Mouse (Mus musculus) liver, embryonic 15.5 days (tissue): ENCODE results near the gene Rpp38. TPM values are rescaled to one million over a fixed set of nuclear protein-coding genes. Genes with fewer than 3 reads are reported as not detected.

Source experiments
- ATAC-seq: fragments of 200-750 bp; cut with Nextera tagmentation; 2 replicates; pipeline ENCODE4 v1.8.0; 2017; ENCODE audit warnings: moderate number of reproducible peaks, mild to moderate bottlenecking, moderate library complexity; ENCODE audit not compliant: insufficient read depth
- H3K27ac ChIP-seq: fragments of 300-500 bp; sonication (generic); replicated peaks from 2 replicates; pipeline ENCODE4 v1.5.1; 2015; ENCODE audit warnings: mild to moderate bottlenecking, inconsistent platforms
- H3K27me3 ChIP-seq: fragments of 300-500 bp; sonication (generic); 2 replicates; pipeline ENCODE4 v1.6.1; 2015; ENCODE audit warnings: mild to moderate bottlenecking, inconsistent platforms
- H3K36me3 ChIP-seq: fragments of 300-500 bp; sonication (generic); replicated peaks from 2 replicates; pipeline ENCODE4 v1.6.1; 2015; ENCODE audit warnings: moderate library complexity, mild to moderate bottlenecking, inconsistent platforms
- H3K4me1 ChIP-seq: fragments of 300-500 bp; sonication (generic); replicated peaks from 2 replicates; pipeline ENCODE4 v1.6.1; 2015; ENCODE audit warnings: inconsistent platforms
- H3K4me2 ChIP-seq: fragments of 300-500 bp; sonication (generic); 2 replicates; pipeline ENCODE4 v1.6.1; 2015; ENCODE audit warnings: moderate library complexity, mild to moderate bottlenecking, inconsistent platforms
- H3K4me3 ChIP-seq: fragments of 300-500 bp; sonication (generic); replicated peaks from 2 replicates; pipeline ENCODE4 v1.5.1; 2015; ENCODE audit warnings: mild to moderate bottlenecking, inconsistent platforms
- H3K9ac ChIP-seq: fragments of 300-500 bp; sonication (generic); 2 replicates; pipeline ENCODE4 v1.6.1; 2015; ENCODE audit warnings: moderate library complexity, mild to moderate bottlenecking, inconsistent platforms
- H3K9me3 ChIP-seq: fragments of 300-500 bp; sonication (generic); replicated peaks from 2 replicates; pipeline ENCODE4 v1.6.1; 2016; ENCODE audit warnings: inconsistent platforms
- whole genome bisulfite sequencing: fragments of 180-500 bp; shearing (Covaris S2); methylation state at CpG from one replicate; pipeline ENCODE4 v1.1.7; 2015; ENCODE audit warnings: mixed read lengths; ENCODE audit not compliant: insufficient replicate concordance; 5-methylcytosine and 5-hydroxymethylcytosine counted together
- polyA plus RNA-seq: library from polyadenylated mRNA; unstranded; fragments of >200 nt; fragmentation: Nextera tagmentation; extraction: Ambion mirVana; gene quantifications from 2 replicates; pipeline ENCODE4 v1.2.1, GENCODE M21; 2015

Rpp38 gene
- polyA plus RNA-seq, result 6.7 and 7.2 TPM in 2 replicates

DNA sequence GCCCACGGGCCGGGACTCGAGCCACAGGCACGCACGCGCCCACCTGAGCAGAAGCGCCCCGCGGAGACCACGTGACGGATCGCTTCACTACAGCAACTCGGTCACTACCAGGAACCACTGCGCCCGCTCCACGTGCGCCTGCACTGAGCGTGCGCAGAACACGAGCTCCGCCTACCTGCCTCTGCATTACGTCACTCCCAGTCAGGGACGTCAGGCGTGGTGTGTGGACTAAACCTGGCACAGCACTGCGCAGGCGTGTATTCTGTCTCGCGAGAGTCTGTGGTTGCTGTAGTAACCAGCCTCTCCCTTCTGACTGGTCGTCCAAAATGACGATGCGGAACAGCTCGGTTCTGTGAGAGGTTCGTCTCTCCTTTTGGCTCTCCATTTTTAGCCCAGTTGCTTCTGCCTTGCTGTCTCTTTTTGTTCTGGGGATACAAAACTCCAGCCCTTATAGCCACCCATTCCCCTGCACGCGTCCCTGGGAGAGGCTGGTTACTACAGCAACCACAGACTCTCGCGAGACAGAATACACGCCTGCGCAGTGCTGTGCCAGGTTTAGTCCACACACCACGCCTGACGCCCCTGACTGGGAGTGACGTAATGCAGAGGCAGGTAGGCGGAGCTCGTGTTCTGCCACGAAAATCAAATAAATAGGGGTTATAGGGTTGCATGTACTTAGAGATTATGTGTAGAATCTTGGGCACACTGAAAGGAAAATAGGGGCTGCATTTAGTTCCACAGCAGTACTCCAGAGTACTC is at the start of gene Rpp38:
Gene Rpp38, minus strand, starts transcription at position 160 of the 759 bp plus-strand sequence.
- Histone ChIP-seq H3K9ac (peak within 1 kb of the TSS; percentile 74), H3K36me3 (peaks cover 17% of the 10 kb centered on the region), H3K27ac (peak within 1 kb of the TSS; percentile 74), H3K4me3 (peak within 1 kb of the TSS; percentile 78), H3K4me2 (peak within 1 kb of the TSS; percentile 98), H3K4me1 (peaks cover 46% of the 10 kb centered on the region), H3K9me3 (no peaks in the 10 kb centered on the region), H3K27me3 (no peaks in the 10 kb centered on the region)
- ATAC-seq, result peak; percentile 93
- under 1% methylated on average over 45 of the region's 45 CpGs for WGBS

DNA sequence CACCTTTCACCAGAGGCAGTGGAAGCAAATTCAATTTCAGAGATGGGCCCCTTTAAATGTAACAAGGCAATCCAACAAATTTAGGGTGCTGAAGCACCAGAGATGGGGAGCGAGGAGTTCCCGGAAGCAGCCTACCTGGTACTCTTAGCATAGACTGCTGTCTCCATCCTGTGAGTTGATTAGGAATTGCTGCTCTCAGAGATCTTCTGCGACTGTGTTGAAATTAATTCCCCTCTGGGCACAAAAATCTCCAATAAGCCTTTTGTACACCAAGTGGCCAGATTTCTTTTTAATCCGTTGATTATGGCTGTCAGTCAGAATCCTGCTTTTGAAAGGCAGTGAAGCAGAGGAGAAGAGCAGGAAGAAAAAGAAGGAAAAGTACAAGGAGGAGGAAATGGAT is 32.7 kb upstream of the Rpp38 start:
- no peak overlapping the region for H3K4me3 ChIP-seq
- H3K27ac ChIP-seq, result no peak overlapping the region
- no peaks in the 10 kb centered on the region for H3K27me3 ChIP-seq
- no peak overlapping the region for H3K4me2 ChIP-seq
- no peaks in the 10 kb centered on the region for H3K4me1 ChIP-seq
- H3K36me3 ChIP-seq, result no peaks in the 10 kb centered on the region
- ATAC-seq, result no peak
- no peak overlapping the region for H3K9ac ChIP-seq
- 64% methylated on average over 4 of the region's 4 CpGs for WGBS
- no peaks in the 10 kb centered on the region for H3K9me3 ChIP-seq

DNA sequence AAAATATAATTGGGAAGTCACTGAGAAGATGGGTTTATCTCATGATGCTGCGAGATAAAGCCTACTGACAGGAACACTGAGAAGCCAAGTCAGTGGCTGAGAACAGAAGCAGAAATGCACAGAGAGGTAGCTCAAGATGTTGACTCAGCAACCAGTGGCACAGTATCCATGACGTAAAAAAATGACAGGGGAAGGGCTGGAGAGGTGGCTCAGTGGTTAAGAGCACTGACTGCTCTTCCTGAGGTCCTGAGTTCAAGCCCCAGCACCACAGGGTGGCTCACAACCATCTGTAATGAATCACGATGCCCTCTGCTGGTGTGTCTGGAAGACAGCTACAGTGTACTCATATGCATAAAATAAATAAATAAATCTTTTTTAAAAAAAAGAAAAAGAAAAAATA is 28.6 kb upstream of the Rpp38 start:
- WGBS, result 50% methylated on average over 3 of the region's 3 CpGs
- Histone ChIP-seq H3K9me3 (no peaks in the 10 kb centered on the region), H3K4me1 (no peaks in the 10 kb centered on the region), H3K27me3 (no peaks in the 10 kb centered on the region), H3K9ac (no peak overlapping the region), H3K4me3 (no peak overlapping the region), H3K36me3 (no peaks in the 10 kb centered on the region), H3K27ac (no peak overlapping the region), H3K4me2 (no peak overlapping the region)
- no peak for ATAC-seq

DNA sequence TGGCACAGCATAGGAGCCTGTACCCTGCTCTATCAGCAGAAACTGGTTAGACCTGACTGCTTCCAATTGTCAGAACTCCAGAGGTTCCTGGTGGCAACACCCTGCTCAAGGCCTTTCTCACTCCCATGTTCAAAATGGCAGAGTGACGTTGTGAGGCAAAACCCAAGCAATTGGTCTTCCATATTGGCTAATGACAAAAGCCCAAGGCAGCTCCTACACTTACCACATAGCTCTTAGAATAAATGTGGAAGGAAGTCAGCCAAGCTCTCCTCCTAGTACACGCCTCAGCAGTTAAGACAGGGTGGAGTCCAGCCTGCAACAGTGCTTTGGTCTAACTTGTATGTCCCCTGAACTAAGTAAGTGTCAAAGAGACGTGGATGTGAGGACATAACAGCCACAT is 25.4 kb upstream of the Rpp38 start:
- 43% methylated on average over 3 of the region's 3 CpGs for WGBS
- no peak overlapping the region for H3K4me2 ChIP-seq
- H3K27ac ChIP-seq, result no peak overlapping the region
- no peak for ATAC-seq
- H3K27me3 ChIP-seq, result no peaks in the 10 kb centered on the region
- no peak overlapping the region for H3K4me3 ChIP-seq
- H3K36me3 ChIP-seq, result no peaks in the 10 kb centered on the region
- H3K9me3 ChIP-seq, result no peaks in the 10 kb centered on the region
- no peak overlapping the region for H3K9ac ChIP-seq
- no peaks in the 10 kb centered on the region for H3K4me1 ChIP-seq

DNA sequence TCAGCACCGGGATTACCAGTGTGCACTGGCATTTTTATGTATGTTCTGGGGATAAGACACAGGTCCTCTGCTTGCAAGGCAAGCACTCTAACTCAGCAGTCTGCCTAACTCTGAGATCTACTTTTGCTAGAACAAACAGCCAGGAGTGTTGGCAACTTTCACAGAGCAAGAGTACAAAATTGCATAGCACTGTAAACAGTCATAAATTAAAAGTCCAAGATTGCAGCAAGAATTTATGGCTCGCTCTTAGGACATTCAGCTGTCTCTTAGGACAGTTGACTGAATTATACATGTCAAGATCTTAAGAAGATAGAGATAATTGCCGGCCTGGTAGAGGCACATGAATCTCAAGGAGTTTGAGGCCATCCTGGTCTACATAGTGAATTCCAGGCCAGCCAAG is 23.9 kb upstream of the Rpp38 start:
- Histone ChIP-seq H3K9ac (no peak overlapping the region), H3K4me2 (no peak overlapping the region), H3K27me3 (no peaks in the 10 kb centered on the region), H3K4me3 (no peak overlapping the region), H3K36me3 (no peaks in the 10 kb centered on the region), H3K4me1 (no peaks in the 10 kb centered on the region), H3K9me3 (no peaks in the 10 kb centered on the region), H3K27ac (no peak overlapping the region)
- WGBS, result 58% methylated on average over 3 of the region's 3 CpGs
- ATAC-seq, result no peak

DNA sequence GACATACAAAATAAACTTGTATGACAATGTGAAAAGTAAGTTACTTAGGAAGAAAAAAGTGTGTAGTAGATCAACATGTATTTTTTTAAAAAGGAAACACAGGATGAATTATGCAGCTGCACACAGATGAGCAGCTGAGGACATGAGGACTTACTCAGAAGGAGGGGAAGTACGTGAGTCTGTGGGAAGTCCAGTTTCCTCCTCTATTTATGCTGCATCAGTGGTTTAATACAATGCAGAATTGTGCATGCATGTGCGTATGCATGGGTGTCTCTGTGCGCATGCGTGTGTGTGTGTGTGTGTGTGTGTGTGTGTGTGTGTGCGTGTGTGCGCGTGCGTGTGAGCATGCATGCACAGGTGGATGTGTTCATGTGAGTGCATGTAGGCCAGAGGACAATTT is 23.4 kb upstream of the Rpp38 start:
- Histone ChIP-seq H3K4me3 (no peak overlapping the region), H3K9me3 (no peaks in the 10 kb centered on the region), H3K36me3 (no peaks in the 10 kb centered on the region), H3K27me3 (no peaks in the 10 kb centered on the region), H3K9ac (no peak overlapping the region), H3K4me1 (no peaks in the 10 kb centered on the region), H3K27ac (no peak overlapping the region), H3K4me2 (no peak overlapping the region)
- no peak for ATAC-seq
- WGBS, result 77% methylated on average over 8 of the region's 8 CpGs

DNA sequence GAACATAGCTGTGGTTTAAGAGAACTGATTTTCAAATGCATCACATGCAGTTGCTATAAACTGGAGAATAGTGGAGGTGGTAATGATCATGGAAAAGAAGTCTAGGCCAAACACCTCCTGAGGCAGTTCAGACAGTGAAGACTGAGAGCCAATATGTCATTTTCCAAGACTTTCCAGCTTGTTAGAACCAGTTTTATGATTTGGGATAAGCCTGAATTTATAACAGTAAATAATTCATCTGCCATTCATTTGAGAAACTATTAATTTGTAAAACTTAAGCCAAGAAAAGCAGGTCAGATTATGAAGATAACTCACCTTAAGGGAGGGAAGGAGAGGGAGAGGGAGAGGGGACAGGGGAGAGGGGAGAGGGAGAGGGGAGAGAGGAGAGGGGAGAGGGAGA is 20.7 kb upstream of the Rpp38 start:
- no peaks in the 10 kb centered on the region for H3K4me1 ChIP-seq
- no peak overlapping the region for H3K27ac ChIP-seq
- H3K9ac ChIP-seq, result no peak overlapping the region
- no peak overlapping the region for H3K4me2 ChIP-seq
- no peak overlapping the region for H3K4me3 ChIP-seq
- no peak for ATAC-seq
- H3K9me3 ChIP-seq, result no peaks in the 10 kb centered on the region
- H3K27me3 ChIP-seq, result no peaks in the 10 kb centered on the region
- no peaks in the 10 kb centered on the region for H3K36me3 ChIP-seq

DNA sequence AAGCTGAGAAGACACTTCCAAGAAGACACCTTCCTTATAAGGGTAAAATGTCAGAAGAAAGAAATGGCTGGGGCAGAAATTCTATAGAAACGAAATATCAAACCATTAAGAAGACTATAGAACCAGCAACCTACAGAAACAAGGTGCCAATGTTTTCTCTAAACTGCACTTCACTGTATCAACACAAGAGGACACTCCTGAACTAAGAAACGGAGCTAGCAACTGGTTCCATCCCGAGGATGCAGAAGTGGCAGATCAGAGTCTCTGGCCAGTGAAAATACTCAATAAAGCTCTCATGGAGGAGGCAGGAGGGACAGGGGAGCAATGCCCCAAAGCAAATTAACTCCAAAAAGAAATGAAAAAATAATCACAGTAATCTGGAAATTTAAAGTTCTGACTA is 16.5 kb upstream of the Rpp38 start:
- no peak for ATAC-seq
- WGBS, result 7% methylated on average over 3 of the region's 3 CpGs
- no peaks in the 10 kb centered on the region for H3K4me1 ChIP-seq
- no peaks in the 10 kb centered on the region for H3K9me3 ChIP-seq
- H3K27me3 ChIP-seq, result peaks cover 8% of the 10 kb centered on the region
- no peak overlapping the region for H3K27ac ChIP-seq
- no peaks in the 10 kb centered on the region for H3K36me3 ChIP-seq
- no peak overlapping the region for H3K4me2 ChIP-seq
- H3K4me3 ChIP-seq, result no peak overlapping the region
- H3K9ac ChIP-seq, result no peak overlapping the region

DNA sequence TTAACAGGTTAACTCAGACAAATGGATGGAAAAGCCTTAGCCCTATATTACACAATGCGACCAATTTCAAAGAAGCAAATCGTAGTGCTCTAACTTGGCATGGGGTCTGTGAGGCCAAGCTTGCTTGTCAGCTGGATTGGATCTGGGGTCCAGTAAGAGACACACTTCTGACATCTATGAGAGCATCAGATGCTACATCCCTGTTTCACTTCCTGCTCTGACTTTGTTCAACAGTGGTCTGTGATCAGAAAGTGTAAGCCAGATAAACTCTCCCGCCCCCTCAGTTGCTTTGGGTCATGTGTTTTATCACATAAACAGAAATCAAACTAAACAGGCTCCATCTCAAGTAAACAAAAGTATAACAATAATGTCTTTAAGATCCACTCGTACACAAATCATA is 16.0 kb upstream of the Rpp38 start:
- Histone ChIP-seq H3K9ac (no peak overlapping the region), H3K27me3 (peaks cover 8% of the 10 kb centered on the region), H3K4me2 (no peak overlapping the region), H3K36me3 (no peaks in the 10 kb centered on the region), H3K9me3 (no peaks in the 10 kb centered on the region), H3K4me3 (no peak overlapping the region), H3K4me1 (no peaks in the 10 kb centered on the region), H3K27ac (no peak overlapping the region)
- WGBS, result 55% methylated on average over 4 of the region's 4 CpGs
- no peak for ATAC-seq

DNA sequence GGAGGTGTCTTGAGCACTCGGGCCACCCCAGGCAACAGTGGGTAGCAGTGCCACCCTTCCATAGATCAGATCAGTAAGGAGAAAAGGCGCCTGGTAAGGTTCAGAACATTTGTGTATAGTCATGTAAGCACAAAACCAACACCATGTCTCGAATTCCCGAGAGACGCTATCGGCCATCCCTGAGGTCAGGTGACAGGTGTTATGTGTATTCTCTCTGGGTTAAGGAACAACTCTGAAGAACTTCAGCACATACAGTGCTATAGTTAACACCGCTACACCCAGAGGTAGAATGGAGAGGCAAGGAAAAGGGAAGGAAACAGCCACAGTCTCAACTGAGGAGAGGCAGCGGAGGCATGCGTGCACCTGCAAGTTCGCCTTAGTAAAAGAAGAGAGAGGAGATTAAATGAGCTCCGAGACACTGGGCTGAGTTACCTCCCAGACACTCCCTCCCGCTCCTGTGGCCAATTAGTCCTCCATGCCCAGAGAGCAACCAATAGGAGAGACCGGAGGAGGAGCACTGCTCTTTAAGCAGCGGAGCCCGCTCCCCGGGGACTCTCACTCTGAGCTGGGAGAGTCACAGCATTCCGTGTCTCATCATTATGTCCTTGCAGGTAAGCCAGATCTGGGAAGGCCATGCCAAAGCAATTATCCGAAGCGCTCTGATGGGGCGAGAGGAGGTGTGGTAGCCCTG is 3.3 kb upstream of the Rpp38 start, which contains the start of gene Acbd7:
Gene Acbd7, plus strand, starts transcription at position 558 of the 691 bp plus-strand sequence.
- peaks cover 39% of the 10 kb centered on the region for H3K4me1 ChIP-seq
- peak within 1 kb of the TSS; percentile 51 for H3K9ac ChIP-seq
- WGBS, result 3% methylated on average over 20 of the region's 20 CpGs
- no peaks in the 10 kb centered on the region for H3K27me3 ChIP-seq
- peak within 1 kb of the TSS; percentile 29; the same call in 1 of the 2 replicates for H3K27ac ChIP-seq
- H3K4me2 ChIP-seq, result peak within 1 kb of the TSS; percentile 79
- H3K4me3 ChIP-seq, result peak within 1 kb of the TSS; percentile 52
- no peaks in the 10 kb centered on the region for H3K36me3 ChIP-seq
- no peaks in the 10 kb centered on the region for H3K9me3 ChIP-seq
- ATAC-seq, result peak; percentile 38

DNA sequence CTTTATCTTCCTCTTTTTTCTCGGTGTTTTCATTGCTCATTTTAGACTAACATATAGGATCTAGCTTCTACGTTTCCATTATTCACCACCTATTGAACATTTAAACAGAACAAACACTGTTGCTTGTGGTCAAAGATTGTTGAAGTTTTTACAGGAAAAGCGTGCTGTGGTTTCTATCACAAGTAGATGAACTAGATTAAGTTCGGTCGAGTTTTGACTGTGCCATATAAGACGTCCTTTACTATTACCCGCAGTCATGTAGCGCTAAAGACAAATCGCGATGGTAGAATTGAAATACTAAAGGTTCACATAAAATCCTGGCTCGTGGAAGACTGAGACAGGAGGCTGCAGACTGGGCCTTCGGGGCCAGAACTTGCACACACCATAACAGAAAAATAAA is 1.3 kb upstream of the Rpp38 start:
- Histone ChIP-seq H3K27ac (no peak overlapping the region), H3K9ac (no peak overlapping the region), H3K36me3 (peaks cover 8% of the 10 kb centered on the region), H3K9me3 (no peaks in the 10 kb centered on the region), H3K4me1 (peaks cover 46% of the 10 kb centered on the region), H3K4me2 (no peak overlapping the region), H3K27me3 (no peaks in the 10 kb centered on the region), H3K4me3 (no peak overlapping the region)
- ATAC-seq, result no peak
- WGBS, result 73% methylated on average over 12 of the region's 12 CpGs
